Mouse (Mus musculus) stomach, embryonic 14.5 days (tissue): Measurements from ENCODE around the gene Prkcd. TPM values are rescaled to one million over a fixed set of nuclear protein-coding genes. Genes with fewer than 3 reads are reported as not detected.

Experiments used
- ATAC-seq: fragments of 200-750 bp; cut with Nextera tagmentation; 2 replicates; pipeline ENCODE4 v1.8.0; 2017; ENCODE audit warnings: low read depth, moderate TSS enrichment; ENCODE audit not compliant: insufficient number of reproducible peaks, insufficient read depth, low FRiP score
- H3K27ac ChIP-seq: fragments of 300-500 bp; sonication (generic); 2 replicates; pipeline ENCODE4 v1.5.1; 2014; ENCODE audit warnings: mild to moderate bottlenecking, low read length, moderate library complexity, mixed read lengths
- H3K27me3 ChIP-seq: fragments of 300-500 bp; sonication (generic); 2 replicates; pipeline ENCODE4 v1.6.1; 2014; ENCODE audit warnings: low read length, control low read depth, mixed read lengths; ENCODE audit not compliant: control insufficient read depth, insufficient read depth
- H3K36me3 ChIP-seq: fragments of 300-500 bp; sonication (generic); 2 replicates; pipeline ENCODE4 v1.6.1; 2014; ENCODE audit warnings: mild to moderate bottlenecking, control low read depth, low read length, moderate library complexity, mixed read lengths; ENCODE audit not compliant: control insufficient read depth, insufficient read depth
- H3K4me1 ChIP-seq: fragments of 300-500 bp; sonication (generic); 2 replicates; pipeline ENCODE4 v1.6.1; 2014; ENCODE audit warnings: low read length, control low read depth, mixed read lengths; ENCODE audit not compliant: control insufficient read depth, insufficient read depth
- H3K4me2 ChIP-seq: fragments of 300-500 bp; sonication (generic); replicated peaks from 2 replicates; pipeline ENCODE4 v1.6.1; 2014; ENCODE audit warnings: low read depth, low read length, control low read depth
- H3K4me3 ChIP-seq: fragments of 300-500 bp; sonication (generic); 2 replicates; pipeline ENCODE4 v1.5.1; 2014; ENCODE audit warnings: low read depth, low read length, control low read depth
- H3K9ac ChIP-seq: fragments of 300-500 bp; sonication (generic); replicated peaks from 2 replicates; pipeline ENCODE4 v1.6.1; 2014; ENCODE audit warnings: low read depth, mild to moderate bottlenecking, control low read depth, low read length, moderate library complexity, mixed read lengths
- H3K9me3 ChIP-seq: fragments of 300-500 bp; sonication (generic); 2 replicates; pipeline ENCODE4 v1.6.1; 2016; ENCODE audit warnings: low read depth, low read length, control low read depth; ENCODE audit not compliant: control insufficient read depth
- WGBS: fragments of 180-500 bp; shearing (Covaris S2); extraction: QIAGEN DNeasy Blood & Tissue Kit; methylation state at CpG from one replicate; pipeline ENCODE4 v1.1.7; 2014; 5-methylcytosine and 5-hydroxymethylcytosine counted together
- polyA plus RNA-seq: library from polyadenylated mRNA; unstranded; fragments of >200 nt; fragmentation: Nextera tagmentation; extraction: Ambion mirVana; gene quantifications from 2 replicates; pipeline ENCODE4 v1.2.1, GENCODE M21; 2014

Prkcd gene
- polyA plus RNA-seq, 1 experiment from 2014 or later: 45.3 TPM

DNA sequence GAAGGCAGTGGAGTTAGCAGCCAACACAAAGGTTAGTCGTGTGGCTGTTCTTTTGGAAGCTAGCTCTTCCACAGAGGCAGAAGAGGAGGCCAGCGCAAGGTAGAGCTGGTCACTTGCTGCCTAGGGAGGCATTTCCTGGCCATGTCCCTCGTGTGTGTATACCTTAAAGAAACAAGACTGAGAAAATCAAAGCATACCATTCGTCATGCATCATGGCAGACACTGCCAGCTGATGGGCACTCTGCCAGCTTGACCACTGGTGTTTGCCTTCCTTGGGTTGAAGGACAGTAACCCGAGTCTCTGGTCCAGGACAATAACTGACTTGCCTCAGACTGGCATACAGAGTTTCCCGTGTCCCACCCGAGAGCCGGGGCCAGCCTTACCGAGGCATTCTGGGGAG is 55.7 kb downstream of the Prkcd start:
- Histone ChIP-seq H3K9me3 (no peaks in the 10 kb centered on the region), H3K4me1 (no peaks in the 10 kb centered on the region), H3K4me3 (no peak overlapping the region), H3K27me3 (no peaks in the 10 kb centered on the region), H3K4me2 (no peak overlapping the region), H3K27ac (no peak overlapping the region), H3K36me3 (peaks cover 88% of the 10 kb centered on the region), H3K9ac (no peak overlapping the region)
- no peak for ATAC-seq
- 83% methylated on average over 9 of the region's 9 CpGs for WGBS

DNA sequence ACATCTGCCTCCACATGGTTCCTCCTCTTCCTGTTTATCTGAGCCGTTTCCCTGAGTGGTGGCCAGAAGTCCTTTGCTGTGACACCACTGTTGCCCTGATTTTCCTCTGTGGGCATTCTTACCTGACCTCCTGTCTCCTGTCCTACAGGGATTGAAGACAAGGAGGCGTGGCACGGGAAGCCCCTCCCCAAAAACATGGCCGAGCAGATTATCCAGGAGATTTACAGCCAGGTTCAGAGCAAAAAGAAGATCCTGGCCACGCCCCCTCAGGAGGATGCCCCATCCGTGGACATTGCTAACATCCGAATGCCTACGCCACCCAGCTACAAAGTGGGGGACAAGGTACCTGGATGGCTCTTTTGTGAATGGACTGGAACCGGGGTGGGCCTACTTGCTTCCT is 58.0 kb downstream of the Prkcd start:
- Histone ChIP-seq H3K36me3 (peaks cover 93% of the 10 kb centered on the region), H3K4me1 (no peaks in the 10 kb centered on the region), H3K9me3 (no peaks in the 10 kb centered on the region), H3K27me3 (no peaks in the 10 kb centered on the region), H3K4me2 (no peak overlapping the region), H3K4me3 (no peak overlapping the region), H3K27ac (no peak overlapping the region), H3K9ac (no peak overlapping the region)
- 87% methylated on average over 9 of the region's 9 CpGs for WGBS
- no peak for ATAC-seq

DNA sequence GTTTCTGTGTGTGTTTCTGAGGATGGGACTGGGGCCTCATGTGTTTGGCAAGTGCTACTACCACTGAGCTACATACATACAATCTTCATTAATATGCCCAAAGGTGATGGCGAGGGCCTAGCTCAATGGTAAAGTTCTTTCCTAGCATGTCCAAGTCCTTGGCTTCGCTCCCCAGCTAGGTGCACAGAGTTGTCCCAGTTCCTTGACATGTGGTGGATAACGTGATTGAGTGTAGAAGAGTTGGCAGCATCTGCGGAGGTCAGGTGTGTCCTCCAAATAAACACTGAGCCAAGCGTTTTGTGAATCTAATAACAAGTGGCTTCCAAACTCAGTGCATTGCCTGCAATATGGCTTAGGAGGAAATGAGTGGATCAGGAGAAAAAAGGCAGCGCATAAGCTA is 59.7 kb downstream of the Prkcd start:
- H3K36me3 ChIP-seq: peaks cover 86% of the 10 kb centered on the region
- no peak overlapping the region for H3K9ac ChIP-seq
- no peaks in the 10 kb centered on the region for H3K9me3 ChIP-seq
- H3K4me3 ChIP-seq: no peak overlapping the region
- no peak overlapping the region for H3K4me2 ChIP-seq
- H3K4me1 ChIP-seq: no peaks in the 10 kb centered on the region
- H3K27me3 ChIP-seq: no peaks in the 10 kb centered on the region
- H3K27ac ChIP-seq: no peak overlapping the region
- no peak for ATAC-seq
- WGBS: 86% methylated on average over 6 of the region's 6 CpGs

DNA sequence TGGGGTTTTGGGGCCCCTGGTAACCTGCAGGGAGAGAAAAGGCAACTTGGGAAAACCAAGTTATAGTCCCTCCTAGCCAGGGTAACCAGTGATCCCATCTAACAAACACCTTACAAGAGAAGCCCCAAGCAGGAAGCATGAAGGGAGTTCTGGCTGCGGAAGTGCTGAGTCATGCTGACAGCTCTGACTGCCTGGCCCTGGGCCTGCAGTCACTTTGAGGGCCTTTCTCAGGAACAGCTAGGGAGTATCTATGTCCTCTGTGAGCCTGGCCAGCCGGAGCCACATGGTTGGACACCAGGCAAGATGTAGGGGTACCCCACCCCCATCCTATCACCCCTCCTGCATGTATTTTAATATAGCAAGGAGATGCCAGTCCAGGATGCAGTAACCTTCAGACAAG is 61.6 kb downstream of the Prkcd start:
- no peak overlapping the region for H3K4me2 ChIP-seq
- H3K27me3 ChIP-seq: no peaks in the 10 kb centered on the region
- peaks cover 87% of the 10 kb centered on the region for H3K36me3 ChIP-seq
- H3K9ac ChIP-seq: no peak overlapping the region
- H3K9me3 ChIP-seq: no peaks in the 10 kb centered on the region
- no peaks in the 10 kb centered on the region for H3K4me1 ChIP-seq
- ATAC-seq: no peak
- no peak overlapping the region for H3K4me3 ChIP-seq
- 89% methylated on average over 2 of the region's 2 CpGs for WGBS
- H3K27ac ChIP-seq: no peak overlapping the region

DNA sequence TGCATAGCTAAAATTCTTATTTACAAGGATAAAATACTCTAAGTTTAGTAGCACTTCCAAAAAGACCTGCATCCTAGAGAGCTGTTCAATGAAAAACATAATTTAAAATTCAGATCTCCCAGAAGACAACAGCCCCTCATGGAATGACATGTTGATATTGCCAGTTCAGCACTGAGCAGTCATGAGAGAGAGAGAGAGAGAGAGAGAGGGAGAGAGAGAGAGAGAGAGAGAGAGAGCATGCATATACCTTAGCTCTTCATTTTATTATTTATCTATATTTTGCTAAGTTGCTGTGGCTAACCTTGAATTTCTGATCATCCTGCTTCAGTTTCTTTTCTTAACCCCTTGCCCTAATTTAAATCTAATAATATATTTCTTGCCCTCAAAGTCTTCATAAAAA is 63.7 kb downstream of the Prkcd start:
- Histone ChIP-seq H3K36me3 (peaks cover 84% of the 10 kb centered on the region), H3K4me3 (no peak overlapping the region), H3K4me1 (peaks cover 5% of the 10 kb centered on the region; the same call in 1 of the 2 replicates), H3K9ac (no peak overlapping the region), H3K27ac (no peak overlapping the region), H3K9me3 (no peaks in the 10 kb centered on the region), H3K4me2 (no peak overlapping the region), H3K27me3 (no peaks in the 10 kb centered on the region)
- no peak for ATAC-seq

DNA sequence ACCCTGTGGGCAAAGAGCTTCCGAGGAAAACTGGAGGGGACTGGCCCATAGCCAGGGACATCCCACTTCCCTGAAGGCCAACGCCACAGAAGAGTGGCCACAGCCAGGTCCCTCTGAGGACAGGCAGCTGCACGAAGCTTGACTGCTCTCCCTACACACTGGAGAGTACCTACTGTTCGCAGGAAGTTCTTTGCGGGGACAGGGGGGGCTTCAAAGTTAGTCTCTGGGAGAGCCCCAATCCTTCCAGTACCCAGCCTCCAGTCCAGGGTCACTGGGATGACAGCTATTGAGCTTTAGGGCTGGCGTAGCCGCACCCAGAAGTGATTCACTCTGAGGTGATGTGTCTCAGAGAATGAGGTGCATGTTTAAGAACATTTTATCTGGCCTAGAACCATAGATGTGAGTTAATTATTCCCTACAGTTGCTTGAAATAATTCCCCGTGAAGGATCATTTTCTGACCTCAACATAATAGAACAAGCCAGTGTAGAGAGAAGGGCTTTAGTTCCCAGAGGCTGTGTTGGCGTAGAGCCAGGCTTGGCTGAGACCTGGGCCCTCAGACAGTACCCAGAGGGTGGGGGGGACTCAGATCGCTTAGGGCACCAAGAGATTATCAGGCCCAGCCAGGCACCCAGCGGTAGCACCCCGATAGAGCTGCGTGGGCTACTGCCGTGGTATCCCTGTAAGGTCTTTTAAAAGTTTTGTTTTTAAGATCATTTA is 64.4 kb downstream of the Prkcd start:
- H3K27me3 ChIP-seq: no peaks in the 10 kb centered on the region
- H3K4me1 ChIP-seq: peaks cover 7% of the 10 kb centered on the region; the same call in 1 of the 2 replicates
- no peaks in the 10 kb centered on the region for H3K9me3 ChIP-seq
- H3K4me2 ChIP-seq: no peak overlapping the region
- no peak overlapping the region for H3K4me3 ChIP-seq
- H3K27ac ChIP-seq: peak overlapping the region; percentile 10; the same call in 1 of the 2 replicates
- H3K36me3 ChIP-seq: peaks cover 76% of the 10 kb centered on the region
- H3K9ac ChIP-seq: 0 out of 2 replicates have a peak overlapping the region, but pooled peaks have one; percentile 6
- ATAC-seq: peak; percentile 68; the same call in 1 of the 2 replicates
- WGBS: 84% methylated on average over 14 of the region's 14 CpGs

DNA sequence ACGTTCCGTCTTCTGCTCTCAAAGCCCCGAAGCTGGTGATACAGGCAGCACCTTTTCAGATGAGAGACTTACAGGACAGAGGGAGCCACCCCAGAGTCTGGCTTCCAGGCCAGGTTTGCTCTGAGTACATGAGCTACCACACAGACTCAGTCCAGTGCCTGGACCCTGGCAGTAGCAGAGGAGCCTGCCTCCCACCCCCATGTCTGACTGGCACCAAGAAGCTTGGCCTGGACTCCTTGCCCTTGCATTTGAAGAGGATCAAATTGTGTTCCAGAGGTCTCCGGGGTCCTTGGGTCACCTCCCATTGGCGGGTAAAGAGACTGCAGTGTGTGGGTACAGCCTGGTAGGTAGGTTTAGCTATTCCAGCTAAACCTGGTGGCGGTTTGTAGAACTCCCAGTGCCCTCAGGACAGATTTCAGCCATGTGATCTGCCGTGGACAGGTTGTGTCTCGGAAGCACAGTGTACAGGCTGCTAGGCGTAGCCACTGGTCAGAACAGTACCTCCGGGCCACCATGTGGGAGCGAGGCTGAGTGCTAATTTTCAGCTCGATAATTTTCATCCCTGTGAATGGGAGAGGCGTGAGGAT is 65.1 kb downstream of the Prkcd start:
- WGBS: 92% methylated on average over 13 of the region's 13 CpGs
- peak overlapping the region; percentile 10; the same call in 1 of the 2 replicates for H3K27ac ChIP-seq

DNA sequence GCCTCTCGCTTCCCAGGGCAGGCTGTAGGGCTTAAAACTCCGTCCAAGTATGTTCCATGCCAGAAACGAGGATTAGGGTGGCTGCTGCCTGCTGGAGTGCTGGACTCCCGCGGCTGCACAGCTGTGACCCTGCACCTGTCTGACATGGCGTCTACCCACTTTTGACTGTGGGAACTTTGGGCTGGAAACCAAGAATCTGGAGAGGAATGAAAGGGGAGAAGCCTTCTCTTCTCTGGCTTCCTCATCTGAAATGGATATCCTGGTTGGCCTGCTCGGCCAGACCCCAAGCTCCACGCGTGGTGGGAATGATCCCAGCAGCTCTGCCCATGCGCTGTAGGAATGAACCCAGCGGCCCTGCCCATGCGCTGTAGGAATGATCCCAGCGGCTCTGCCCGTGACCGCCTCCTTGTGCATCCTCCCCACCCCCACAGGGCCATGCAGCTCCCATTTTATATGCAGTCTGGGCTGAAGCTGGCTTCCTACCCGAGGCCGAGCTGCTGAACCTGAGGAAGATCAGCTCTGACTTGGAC is 66.6 kb downstream of the Prkcd start:
- H3K4me2 ChIP-seq: no peak overlapping the region
- WGBS: 87% methylated on average over 17 of the region's 17 CpGs
- ATAC-seq: no peak

More for the DNA sequence above, 65.1 kb downstream of the Prkcd start:
- Histone ChIP-seq H3K4me1 (peaks cover 7% of the 10 kb centered on the region; the same call in 1 of the 2 replicates), H3K4me3 (no peak overlapping the region), H3K36me3 (peaks cover 69% of the 10 kb centered on the region), H3K27me3 (no peaks in the 10 kb centered on the region), H3K9me3 (no peaks in the 10 kb centered on the region), H3K4me2 (no peak overlapping the region), H3K9ac (no peak overlapping the region)
- ATAC-seq: no peak

More for the DNA sequence above, 66.6 kb downstream of the Prkcd start:
- Histone ChIP-seq H3K4me3 (no peak overlapping the region), H3K27me3 (no peaks in the 10 kb centered on the region), H3K9me3 (no peaks in the 10 kb centered on the region), H3K4me1 (peaks cover 7% of the 10 kb centered on the region; the same call in 1 of the 2 replicates), H3K9ac (no peak overlapping the region), H3K36me3 (peaks cover 54% of the 10 kb centered on the region), H3K27ac (no peak overlapping the region)
